Mouse (Mus musculus) B cell, adult (primary cell): ENCODE results near the gene Odf2l. TPM values are rescaled to one million over a fixed set of nuclear protein-coding genes. Genes with fewer than 3 reads are reported as not detected.

Experiments
- total RNA-seq: library from RNA; stranded (reverse); gene quantifications from 4 replicates; pipeline ENCODE4 v1.2.4, GENCODE M21; 2023; ENCODE audit not compliant: inconsistent age

Gene Odf2l
- 20.8 to 24.8 TPM (median 24.0 TPM) in 4 replicates for total RNA-seq

DNA sequence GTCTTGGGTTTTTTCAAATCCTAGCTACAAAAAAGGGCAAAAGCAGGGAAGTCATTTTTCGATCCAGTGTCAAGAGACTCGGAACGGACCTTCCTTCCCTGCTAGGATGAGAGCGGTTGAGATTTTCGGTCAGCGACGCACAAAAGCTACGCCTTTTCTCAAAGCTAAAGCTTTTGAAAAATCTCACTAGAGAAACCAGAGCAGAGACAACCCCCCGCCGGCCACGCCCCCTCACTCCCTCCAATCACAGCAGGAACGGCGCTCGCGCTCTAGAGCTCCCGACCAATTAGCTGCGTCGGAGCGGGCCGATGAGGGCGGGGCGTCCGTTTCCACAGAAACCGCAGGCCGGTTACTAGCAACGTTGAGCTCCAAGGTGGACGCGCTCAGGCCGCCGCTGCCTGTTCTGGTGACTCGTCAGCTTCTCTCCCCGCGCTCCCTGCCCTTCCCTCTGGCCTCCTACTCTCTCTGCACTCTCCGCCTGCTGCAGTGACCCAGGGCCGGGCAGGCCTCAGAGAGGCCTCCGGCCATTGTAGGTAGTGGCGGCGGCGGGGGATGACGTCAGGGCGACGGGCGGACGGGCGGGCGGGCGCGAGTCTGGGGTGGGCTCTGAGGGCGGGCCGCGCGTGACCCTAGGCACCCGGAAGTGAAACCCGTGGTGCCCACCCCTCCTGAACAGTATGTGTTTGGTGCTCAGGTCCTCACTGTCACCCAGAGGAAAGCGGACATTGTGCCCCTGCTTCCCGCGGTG, at the start of gene Odf2l:
Gene Odf2l, plus strand, starts transcription at position 335 of the 748 bp plus-strand sequence.

DNA sequence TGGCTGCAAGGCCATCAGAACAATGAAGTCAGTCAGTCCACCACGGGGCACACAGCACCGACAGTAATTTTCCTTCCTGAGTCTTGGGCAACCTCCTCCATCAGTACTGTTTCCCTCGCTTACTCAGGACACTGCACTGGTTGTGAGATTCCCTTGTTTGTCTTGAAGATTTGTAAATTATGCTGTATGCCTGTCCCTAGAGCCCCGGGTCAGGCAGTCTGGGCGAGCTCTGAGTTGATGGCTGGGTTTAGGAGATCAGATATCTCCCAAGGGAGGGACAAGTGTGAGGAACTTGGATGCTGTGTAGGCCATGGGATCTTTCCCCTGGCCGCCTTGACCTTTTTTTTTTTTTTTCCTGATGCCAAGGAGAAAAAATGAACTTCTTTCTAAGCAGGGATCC, 19.1 kb upstream of the Odf2l start, which contains the start of gene Clca2:
Gene Clca2, minus strand, starts transcription at position 153 of the 400 bp plus-strand sequence.

Other genes with a start within 250 kb of the Odf2l start
- gene Clca4b, start 186.1 kb upstream of the Odf2l start, total RNA-seq: not detected in 4 replicates
- not detected in 4 replicates for gene Clca4a, start 143.5 kb upstream of the Odf2l start, total RNA-seq
- gene Clca1, start 85.8 kb upstream of the Odf2l start, total RNA-seq: not detected in 4 replicates
- not detected in 4 replicates for gene Clca2, start 19.1 kb upstream of the Odf2l start, total RNA-seq
- not detected in 4 replicates for gene Col24a1, start 173.9 kb downstream of the Odf2l start, total RNA-seq